Mouse (Mus musculus) forebrain, postnatal 0 days (tissue): ENCODE measurements around the gene Efna2. TPM values are rescaled to one million over a fixed set of nuclear protein-coding genes. Genes with fewer than 3 reads are reported as not detected.

ENCODE experiments used
- ATAC-seq: fragments of 200-750 bp; cut with Nextera tagmentation; 2 replicates; pipeline ENCODE4 v1.8.0; 2017; ENCODE audit warnings: mild to moderate bottlenecking, moderate library complexity
- DNase-seq: peaks from one replicate; pipeline ENCODE4 v3.0.0-alpha.2; 2015
- H3K27ac ChIP-seq: fragments of 300-500 bp; sonication (generic); 2 replicates; pipeline ENCODE4 v1.5.1; 2014; ENCODE audit warnings: low read depth, mild to moderate bottlenecking, antibody characterized with exemption, low read length, moderate library complexity, mixed read lengths
- H3K27me3 ChIP-seq: fragments of 300-500 bp; sonication (generic); 2 replicates; pipeline ENCODE4 v1.6.1; 2014; ENCODE audit warnings: mild to moderate bottlenecking, low read length, mixed read lengths; ENCODE audit not compliant: insufficient read depth
- H3K36me3 ChIP-seq: fragments of 300-500 bp; sonication (generic); 2 replicates; pipeline ENCODE4 v1.6.1; 2014; ENCODE audit warnings: mild to moderate bottlenecking, moderate library complexity; ENCODE audit not compliant: insufficient read depth
- H3K4me1 ChIP-seq: fragments of 300-500 bp; sonication (generic); 2 replicates; pipeline ENCODE4 v1.6.1; 2014; ENCODE audit warnings: antibody characterized with exemption; ENCODE audit not compliant: insufficient read depth
- H3K4me2 ChIP-seq: fragments of 300-500 bp; sonication (generic); 2 replicates; pipeline ENCODE4 v1.6.1; 2014; ENCODE audit warnings: low read depth, mild to moderate bottlenecking, moderate library complexity
- H3K4me3 ChIP-seq: fragments of 300-500 bp; sonication (generic); 2 replicates; pipeline ENCODE4 v1.5.1; 2014; ENCODE audit warnings: low read depth, low read length, mixed read lengths
- H3K9ac ChIP-seq: fragments of 300-500 bp; sonication (generic); 2 replicates; pipeline ENCODE4 v1.6.1; 2014; ENCODE audit warnings: mild to moderate bottlenecking
- H3K9me3 ChIP-seq: fragments of 300-500 bp; sonication (generic); 2 replicates; pipeline ENCODE4 v1.6.1; 2016; ENCODE audit warnings: low read length
- CTCF ChIP-seq: sonication (generic); IDR thresholded peaks from 2 replicates; pipeline ENCODE4 v1.5.1; 2016; ENCODE audit warnings: antibody characterized with exemption, control low read depth, low read depth
- WGBS: fragments of 180-500 bp; shearing (Covaris S2); extraction: QIAGEN DNeasy Blood & Tissue Kit; methylation state at CpG from one replicate; pipeline ENCODE4 v1.1.7; 2014; 5-methylcytosine and 5-hydroxymethylcytosine counted together
- polyA plus RNA-seq: library from polyadenylated mRNA; unstranded; fragments of >200 nt; fragmentation: Nextera tagmentation; extraction: Ambion mirVana; gene quantifications from 2 replicates; pipeline ENCODE4 v1.2.1, GENCODE M21; 2015
- total RNA-seq: library from RNA; depleted of rRNA; stranded (reverse); fragments of >200 nt; gene quantifications from 2 replicates; pipeline ENCODE4 v1.2.3, GENCODE M21; 2014

The Efna2 gene
- total and polyA plus RNA-seq, 2 experiments from 2014 or later, result 29.0 to 31.3 TPM

DNA sequence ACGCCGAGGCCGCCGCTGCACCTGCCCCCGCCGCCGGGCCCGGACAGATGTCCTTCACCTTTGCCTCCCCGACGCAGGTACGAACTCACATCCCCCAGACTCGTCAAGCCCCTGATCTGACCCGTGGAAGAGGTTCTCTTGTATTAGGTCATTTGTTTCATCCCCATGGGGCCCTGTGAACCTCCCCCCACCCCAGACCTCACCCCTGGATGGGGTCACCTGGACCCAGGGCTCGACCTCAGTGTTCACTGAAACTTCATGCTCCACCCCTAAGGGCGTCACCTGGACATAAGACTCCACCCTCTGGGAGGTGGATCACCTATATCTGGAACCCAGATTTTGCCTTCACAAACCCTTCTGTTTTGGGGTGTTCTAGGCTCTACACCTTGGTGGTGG lies 36.8 kb upstream of the Efna2 start:
- H3K27ac ChIP-seq, result peak overlapping the region; percentile 81
- WGBS, result under 1% methylated on average over 15 of the region's 15 CpGs
- no peak for TF ChIP-seq CTCF
- no peaks in the 10 kb centered on the region for H3K9me3 ChIP-seq
- ATAC-seq, result no peak
- peaks cover 8% of the 10 kb centered on the region; the same call in 1 of the 2 replicates for H3K4me1 ChIP-seq
- H3K4me3 ChIP-seq, result peak overlapping the region; percentile 76
- no peak for DNase-seq
- peak overlapping the region; percentile 95 for H3K4me2 ChIP-seq
- no peaks in the 10 kb centered on the region for H3K27me3 ChIP-seq
- H3K36me3 ChIP-seq, result peaks cover 18% of the 10 kb centered on the region
- peak overlapping the region; percentile 92 for H3K9ac ChIP-seq

DNA sequence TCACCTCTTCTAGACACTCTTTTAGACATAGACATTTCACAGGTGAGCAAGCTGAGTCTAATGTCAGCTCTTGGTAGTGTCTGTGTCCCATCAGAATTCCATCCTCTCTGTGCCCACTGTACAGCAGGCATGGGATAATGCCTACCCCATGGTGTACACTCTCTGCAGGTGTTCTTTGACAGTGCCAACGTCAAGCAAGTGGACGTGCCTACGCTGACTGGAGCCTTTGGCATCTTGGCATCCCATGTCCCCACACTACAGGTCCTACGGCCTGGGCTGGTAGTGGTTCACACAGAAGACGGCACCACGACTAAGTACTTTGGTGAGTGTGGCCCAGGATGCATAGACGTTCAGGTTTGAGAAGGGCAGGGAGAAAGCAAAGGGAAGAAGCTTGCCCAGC lies 35.6 kb upstream of the Efna2 start:
- no peak overlapping the region for H3K4me2 ChIP-seq
- no peak for DNase-seq
- no peak for TF ChIP-seq CTCF

DNA sequence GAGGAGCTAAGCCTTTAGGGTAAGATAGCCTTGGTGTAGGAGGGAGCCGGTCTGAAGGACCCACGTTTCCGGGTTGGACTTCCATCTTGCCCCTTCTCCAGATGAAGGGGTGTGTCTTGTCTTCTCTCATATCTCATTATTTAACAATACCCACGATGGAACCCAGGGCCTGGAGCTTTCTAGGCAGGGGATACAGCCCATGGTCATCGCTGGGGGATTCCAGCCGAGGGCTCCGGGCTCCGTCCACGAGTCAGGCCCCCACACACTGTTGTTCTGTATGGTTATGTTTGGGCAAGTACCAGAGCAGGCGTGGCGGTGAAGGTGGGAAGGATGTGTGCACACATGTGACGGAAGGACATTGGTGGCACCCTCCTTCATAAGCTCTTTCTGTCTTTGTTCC lies 35.1 kb upstream of the Efna2 start:
- no peaks in the 10 kb centered on the region for H3K27me3 ChIP-seq
- DNase-seq (no peak), ATAC-seq (no peak)
- no peak overlapping the region for H3K9ac ChIP-seq
- H3K36me3 ChIP-seq, result peaks cover 18% of the 10 kb centered on the region
- TF ChIP-seq CTCF, result no peak
- H3K4me2 ChIP-seq, result no peak overlapping the region
- no peaks in the 10 kb centered on the region for H3K9me3 ChIP-seq
- 94% methylated on average over 12 of the region's 12 CpGs for WGBS
- H3K27ac ChIP-seq, result no peak overlapping the region
- H3K4me1 ChIP-seq, result peaks cover 8% of the 10 kb centered on the region; the same call in 1 of the 2 replicates
- H3K4me3 ChIP-seq, result no peak overlapping the region

More for the DNA sequence above, 35.6 kb upstream of the Efna2 start:
- no peak for ATAC-seq
- Histone ChIP-seq H3K27ac (no peak overlapping the region), H3K27me3 (no peaks in the 10 kb centered on the region), H3K9ac (no peak overlapping the region), H3K4me1 (peaks cover 8% of the 10 kb centered on the region; the same call in 1 of the 2 replicates), H3K36me3 (peaks cover 18% of the 10 kb centered on the region), H3K4me3 (no peak overlapping the region), H3K9me3 (no peaks in the 10 kb centered on the region)
- WGBS, result 89% methylated on average over 7 of the region's 7 CpGs

DNA sequence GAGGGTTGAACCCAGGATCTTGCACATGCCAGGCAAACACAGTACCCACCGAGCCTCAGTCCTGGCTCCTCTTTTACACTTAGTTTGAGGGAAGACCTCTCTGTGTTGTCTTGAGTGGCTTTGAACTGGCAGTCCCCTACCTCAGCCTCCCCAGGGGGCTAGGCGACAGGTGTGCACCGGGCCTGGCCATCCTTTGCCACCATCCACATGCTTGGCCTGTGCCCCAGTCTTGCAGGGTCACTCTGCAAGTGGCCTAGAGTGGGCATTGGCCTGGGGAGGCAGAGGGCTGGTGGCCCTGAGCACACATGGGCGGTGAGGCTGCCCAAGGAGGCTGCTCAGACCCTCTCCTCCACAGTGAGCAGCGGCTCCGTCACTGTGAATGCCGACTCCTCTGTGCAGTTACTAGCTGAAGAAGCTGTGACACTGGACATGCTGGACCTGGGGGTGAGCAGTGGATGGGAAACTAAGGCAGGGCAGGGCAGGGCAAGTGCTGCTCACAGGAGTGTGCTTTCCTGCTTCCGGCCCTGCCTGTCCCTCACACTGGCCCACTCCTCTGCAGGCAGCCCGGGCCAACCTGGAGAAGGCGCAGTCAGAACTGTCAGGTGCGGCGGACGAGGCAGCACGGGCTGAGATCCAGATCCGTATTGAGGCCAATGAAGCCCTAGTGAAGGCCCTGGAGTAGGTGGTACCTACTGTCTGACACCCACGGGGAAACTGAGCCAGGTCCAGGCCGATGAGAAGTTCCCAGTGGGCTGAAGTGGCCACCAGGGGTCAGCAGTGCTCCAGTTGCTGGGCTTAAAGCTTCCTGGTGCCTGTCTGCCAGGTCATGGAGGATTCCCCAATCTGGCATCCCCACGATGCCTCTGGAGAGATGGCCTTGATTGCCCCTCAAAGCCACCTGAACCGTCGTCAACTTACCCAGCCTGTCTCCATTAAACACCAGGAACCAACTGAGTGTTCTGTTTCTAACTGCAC lies 34.1 kb upstream of the Efna2 start:
- TF ChIP-seq CTCF, result peak; percentile 87
- Histone ChIP-seq H3K36me3 (peaks cover 18% of the 10 kb centered on the region), H3K27me3 (no peaks in the 10 kb centered on the region), H3K9ac (no peak overlapping the region), H3K4me1 (peaks cover 5% of the 10 kb centered on the region; the same call in 1 of the 2 replicates), H3K9me3 (no peaks in the 10 kb centered on the region), H3K27ac (peak overlapping the region; percentile 6; the same call in 1 of the 2 replicates), H3K4me3 (no peak overlapping the region), H3K4me2 (no peak overlapping the region)
- 73% methylated on average over 20 of the region's 20 CpGs for WGBS
- DNase-seq (peak; percentile 76), ATAC-seq (no peak)

DNA sequence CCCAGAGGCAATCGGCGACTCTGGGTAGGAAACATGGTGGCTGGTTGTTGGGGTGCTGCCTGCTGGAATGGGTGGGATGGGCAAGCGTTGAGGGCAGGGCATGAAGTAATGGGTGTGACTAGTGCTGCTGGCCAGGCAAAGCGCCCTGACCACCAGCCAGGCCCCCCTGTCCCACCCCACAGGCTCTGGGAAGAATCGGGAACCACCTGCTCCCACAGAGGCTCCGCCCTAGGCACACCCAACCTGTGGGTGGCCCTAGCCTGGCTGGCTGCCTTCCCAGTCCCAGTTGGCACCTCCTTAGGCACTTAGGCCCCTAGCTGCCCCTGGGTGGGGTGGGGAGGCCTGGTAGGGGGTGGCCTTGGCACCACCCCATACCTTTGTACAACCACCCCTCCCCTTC lies 33.4 kb upstream of the Efna2 start:
- WGBS, result 74% methylated on average over 6 of the region's 6 CpGs
- H3K4me1 ChIP-seq, result peaks cover 5% of the 10 kb centered on the region; the same call in 1 of the 2 replicates
- no peak for DNase-seq
- no peak for TF ChIP-seq CTCF
- no peaks in the 10 kb centered on the region for H3K9me3 ChIP-seq
- peak overlapping the region; percentile 6; the same call in 1 of the 2 replicates for H3K27ac ChIP-seq
- H3K4me2 ChIP-seq, result no peak overlapping the region
- no peak overlapping the region for H3K9ac ChIP-seq
- no peaks in the 10 kb centered on the region for H3K27me3 ChIP-seq
- peaks cover 18% of the 10 kb centered on the region for H3K36me3 ChIP-seq
- no peak overlapping the region for H3K4me3 ChIP-seq
- no peak for ATAC-seq

GRCm38 (mm10) chr10:80146568-80147011 lies 32.7 kb upstream of the Efna2 start:
- no peak overlapping the region for H3K27ac ChIP-seq
- no peak overlapping the region for H3K4me2 ChIP-seq
- no peak overlapping the region for H3K9ac ChIP-seq
- DNase-seq, result no peak
- WGBS, result 85% methylated on average over 4 of the region's 4 CpGs
- H3K4me3 ChIP-seq, result no peak overlapping the region
- H3K9me3 ChIP-seq, result no peaks in the 10 kb centered on the region
- peaks cover 18% of the 10 kb centered on the region for H3K36me3 ChIP-seq
- TF ChIP-seq CTCF, result no peak
- H3K27me3 ChIP-seq, result no peaks in the 10 kb centered on the region
- no peak for ATAC-seq
- peaks cover 6% of the 10 kb centered on the region; the same call in 1 of the 2 replicates for H3K4me1 ChIP-seq
